Mouse (Mus musculus): ENCODE measurements at regions not wholly inside any gene's neighbourhood (a gene's known extent, or its start where the extent isn't known, plus 50 kb on each side); places are given as distances from the start of the nearest gene placed in this dataset.

DNA sequence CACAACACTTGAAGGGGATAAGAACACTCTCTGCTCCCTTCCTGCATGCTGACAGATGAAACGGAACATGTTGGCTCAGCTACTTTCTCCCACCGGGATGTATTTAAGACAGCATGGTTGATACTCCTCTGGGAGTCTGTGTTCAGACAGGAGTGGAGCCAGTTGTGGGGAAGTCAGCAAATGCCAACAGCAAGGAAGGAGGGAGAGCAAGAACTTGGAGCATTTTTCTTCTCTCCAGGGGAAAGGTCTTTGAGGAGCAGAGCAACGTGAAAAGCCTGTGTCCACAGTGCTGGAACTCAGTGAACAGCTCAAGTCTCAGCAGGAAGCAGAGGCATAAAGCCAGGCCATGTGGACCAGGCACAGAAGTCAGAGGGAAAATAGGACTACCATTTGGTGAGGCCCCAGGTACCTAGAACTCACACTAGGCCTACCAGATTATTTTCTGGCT lies 188.8 kb upstream of the Dmac1 start:
- DNase-seq (ENCODE audit: low read depth, low spot score): peak; percentile 47

DNA sequence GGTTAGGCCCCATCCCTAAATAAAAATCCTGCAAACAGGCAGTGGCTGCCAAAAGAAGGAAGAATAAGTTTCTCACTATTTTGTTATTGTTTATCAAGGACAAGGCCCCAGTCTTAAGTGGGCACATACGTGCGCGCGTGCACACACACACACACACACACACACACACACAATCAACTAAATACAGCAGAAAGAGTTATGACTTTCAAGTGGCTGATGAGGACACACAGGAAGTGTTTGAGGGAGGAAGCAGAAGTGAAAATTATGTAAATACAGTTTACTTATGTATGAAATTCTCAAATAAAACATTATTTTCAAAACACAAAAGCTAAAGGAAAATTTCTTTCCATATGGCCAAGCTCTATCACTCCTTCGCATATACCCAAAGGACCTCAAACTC lies 185.5 kb upstream of the Dmac1 start:
- no peak for DNase-seq (ENCODE audit: low read depth, low spot score)

DNA sequence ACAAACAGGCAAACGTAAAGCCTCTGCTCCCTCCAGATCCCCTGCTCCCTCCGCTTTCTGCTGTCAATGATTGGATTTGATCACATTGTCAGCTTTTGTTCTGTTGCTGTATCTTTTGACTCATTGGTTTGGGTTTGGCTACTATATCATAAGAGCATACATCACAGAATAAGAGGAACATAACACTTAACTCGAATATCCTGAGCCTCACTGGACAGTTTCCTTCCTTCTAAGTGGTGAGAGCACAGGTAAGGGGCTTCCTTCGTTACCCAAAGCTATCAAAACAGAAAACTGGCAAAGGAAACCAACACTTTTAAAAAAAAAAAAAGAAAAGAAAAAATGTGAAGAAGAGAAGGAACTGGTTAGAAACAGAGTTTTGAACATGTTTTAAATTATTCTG lies 171.4 kb upstream of the Dmac1 start:
- no peak for DNase-seq (ENCODE audit: low read depth, low spot score)

DNA sequence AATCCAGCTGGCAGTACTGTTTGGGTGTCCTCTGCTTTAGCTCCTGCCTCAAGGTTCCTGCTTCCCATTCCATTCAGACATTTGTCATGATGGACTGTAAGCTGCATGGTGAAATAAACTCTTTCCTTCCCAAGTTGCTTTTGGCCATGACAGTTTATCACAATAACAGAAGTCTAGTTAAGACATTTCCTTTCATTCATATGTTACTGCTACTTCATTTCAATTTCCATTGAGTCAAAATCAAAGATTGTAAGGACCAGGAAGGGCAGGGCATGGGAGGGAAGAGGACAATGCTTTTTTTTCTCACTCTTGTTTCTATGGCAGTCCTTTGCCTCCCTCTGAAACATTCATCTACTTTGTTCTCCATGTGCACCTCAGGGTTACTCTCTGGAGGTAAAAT lies 145.2 kb upstream of the Dmac1 start:
- no peak for DNase-seq (ENCODE audit: low read depth, low spot score)

DNA sequence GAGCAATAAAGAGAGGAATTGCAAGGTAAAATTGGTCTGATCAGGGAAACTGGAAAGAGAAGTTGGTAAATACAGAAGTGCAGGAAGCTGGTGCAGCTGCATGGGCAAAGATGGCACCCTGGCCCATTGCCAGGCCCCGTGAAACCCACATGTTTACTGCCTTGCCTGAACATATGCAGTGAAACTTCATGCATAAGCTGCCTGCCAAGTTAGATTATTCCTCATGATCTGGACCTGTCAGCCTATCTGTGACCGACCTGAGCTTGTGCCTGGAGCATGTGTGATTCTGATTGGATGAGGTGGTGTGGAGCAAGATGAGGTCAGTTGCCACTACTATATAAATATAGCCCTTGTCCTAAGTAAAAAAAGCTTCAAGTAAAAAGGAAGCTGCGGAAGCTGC lies 122.6 kb upstream of the Dmac1 start:
- DNase-seq (ENCODE audit: low read depth, low spot score): peak; percentile 4

DNA sequence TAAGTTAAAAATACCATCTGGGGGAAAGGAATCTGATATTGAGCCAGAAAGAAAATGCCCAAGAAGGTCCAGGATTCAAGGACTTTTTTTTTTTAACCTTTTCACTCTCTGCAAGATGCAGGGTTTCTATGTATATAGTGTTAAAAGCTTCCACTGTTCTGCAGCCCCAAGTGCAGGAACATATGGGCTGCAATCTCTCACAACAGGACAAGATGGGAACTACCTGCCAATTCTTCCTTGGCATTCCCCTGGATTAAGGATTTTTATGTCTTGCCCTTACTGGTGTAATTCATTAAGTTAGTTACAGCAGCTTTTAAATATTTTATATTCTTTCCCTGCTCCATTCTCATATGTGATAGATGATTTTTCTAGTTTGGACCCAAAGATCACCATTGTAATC lies 116.9 kb upstream of the Dmac1 start:
- DNase-seq (ENCODE audit: low read depth, low spot score): no peak

DNA sequence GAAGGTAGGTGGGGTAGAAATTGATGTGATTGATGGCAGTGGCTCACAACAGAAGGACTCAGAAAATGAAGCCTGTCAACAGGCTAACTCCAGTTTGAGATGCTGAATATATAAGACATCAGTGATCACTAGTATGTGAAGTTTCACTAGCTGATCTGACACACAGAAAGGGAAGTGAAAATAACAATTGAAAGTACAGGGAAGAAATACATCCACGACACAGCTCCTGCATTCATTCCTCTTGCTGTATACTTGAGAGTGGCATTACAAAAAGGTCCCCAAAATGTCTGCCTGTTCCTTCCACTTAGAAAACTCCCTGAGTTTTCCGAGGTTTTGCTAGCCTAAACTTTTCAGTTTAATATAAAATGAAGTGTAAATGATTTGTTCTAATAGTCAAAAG lies 116.2 kb upstream of the Dmac1 start:
- DNase-seq (ENCODE audit: low read depth, low spot score): no peak

DNA sequence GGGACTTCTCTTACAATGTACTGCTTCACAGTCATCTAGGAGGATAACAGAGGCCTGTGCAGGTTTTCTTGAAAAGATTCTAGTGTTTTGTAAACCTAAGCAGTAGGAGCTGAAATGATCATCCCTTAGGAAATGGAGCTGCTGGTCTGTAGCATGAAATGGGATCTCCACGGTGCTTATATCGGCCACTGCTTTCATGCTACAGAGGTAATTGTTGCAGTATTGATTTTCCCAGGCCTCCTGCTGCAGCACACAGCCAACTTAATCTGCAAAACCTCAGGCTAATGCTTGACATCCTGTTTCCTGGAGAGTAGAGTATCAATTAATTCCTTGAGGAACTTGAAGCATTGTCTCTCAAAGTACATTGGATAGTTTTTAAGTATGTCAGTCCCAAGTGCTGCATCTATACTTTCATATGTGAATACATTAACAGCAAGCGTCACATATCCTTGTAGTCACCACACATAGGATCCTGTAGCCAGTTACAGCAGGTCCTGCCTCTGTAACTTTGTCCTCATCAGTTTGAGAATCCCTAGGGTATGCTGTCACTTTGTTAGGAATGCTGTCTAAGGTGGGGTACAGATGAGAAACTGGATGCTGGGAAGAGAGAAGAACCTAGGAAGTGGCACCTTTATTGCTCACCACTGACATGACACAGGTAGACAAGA lies 108.3 kb upstream of the Dmac1 start:
- DNase-seq (ENCODE audit: low read depth, low spot score): no peak

DNA sequence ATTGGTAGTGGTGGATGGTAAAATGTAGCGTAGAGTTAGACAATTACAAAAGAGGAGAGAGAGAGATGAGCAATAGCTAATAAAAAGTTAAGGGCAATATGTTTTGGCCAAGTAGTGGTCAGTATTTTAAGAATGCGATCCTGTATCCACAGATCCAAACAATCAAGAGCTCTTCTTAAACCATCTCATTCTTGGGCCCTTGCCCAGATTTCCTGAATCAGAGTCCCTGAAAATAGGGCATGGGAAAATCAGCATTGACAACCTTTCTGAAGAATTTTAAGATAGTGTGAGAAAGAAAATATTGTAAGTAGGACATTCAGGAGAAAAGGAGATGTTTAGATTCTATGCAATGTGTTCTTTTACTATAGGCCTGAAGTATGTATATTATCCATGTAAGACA lies 81.4 kb upstream of the Dmac1 start:
- DNase-seq (ENCODE audit: low read depth, low spot score): no peak

DNA sequence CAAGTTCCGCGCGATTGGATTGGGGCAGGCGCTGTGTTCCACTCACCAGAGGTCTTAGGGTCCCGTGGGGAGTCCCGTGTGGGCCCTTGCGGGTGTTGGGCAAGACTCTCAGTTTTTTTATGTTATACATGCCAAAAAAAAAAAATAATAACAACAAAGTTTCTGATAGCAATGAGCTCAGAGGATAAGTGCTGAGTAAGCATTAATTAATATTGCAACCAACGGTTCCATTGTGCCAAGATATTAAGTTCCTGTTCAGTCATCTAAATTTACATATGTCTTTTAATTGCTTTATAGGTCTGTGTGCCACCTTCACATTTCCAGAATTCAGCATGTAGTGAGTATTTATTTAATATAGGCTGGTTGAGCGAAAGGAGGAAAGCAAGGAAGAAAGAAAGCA lies 77.5 kb upstream of the Dmac1 start:
- DNase-seq (ENCODE audit: low read depth, low spot score): no peak

DNA sequence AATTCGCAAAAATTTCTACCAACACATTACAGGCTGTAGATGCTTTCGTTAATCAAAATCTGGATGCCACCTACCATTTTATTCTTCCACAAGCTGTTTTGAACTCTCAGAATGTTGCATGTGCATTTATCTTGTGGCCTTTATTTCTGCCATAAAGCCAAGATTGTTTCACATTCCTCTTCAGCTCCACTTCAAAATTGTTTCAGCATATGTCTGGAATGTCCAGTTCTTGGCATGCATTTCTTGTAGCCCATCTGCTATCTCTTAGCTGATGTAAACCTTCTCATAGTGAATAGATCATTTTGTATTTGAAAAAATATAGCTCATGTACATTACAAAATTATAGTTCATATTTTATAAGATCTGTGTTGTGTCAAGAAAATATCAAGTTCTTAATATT lies 56.4 kb upstream of the Dmac1 start:
- DNase-seq (ENCODE audit: low read depth, low spot score): no peak

DNA sequence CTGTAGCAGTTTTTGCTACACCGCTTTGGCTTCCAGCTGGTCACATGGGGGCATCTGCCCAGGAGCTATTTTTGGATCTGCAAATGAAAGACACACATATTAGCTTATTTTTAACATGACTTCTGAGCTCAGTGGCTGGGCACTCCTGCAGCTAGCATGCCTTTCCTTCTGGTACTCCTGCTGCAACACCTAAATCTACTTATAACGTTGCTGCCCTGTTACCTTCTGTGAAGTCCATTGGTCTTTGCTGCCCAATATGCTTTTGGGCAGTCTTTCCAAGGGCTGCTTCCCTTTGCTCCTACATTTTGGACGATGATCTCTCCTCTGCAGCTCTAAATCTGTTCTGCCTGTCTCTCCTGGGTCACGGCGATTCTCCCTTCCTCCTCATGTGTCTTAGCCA lies 54.7 kb upstream of the Dmac1 start:
- DNase-seq (ENCODE audit: low read depth, low spot score): no peak

DNA sequence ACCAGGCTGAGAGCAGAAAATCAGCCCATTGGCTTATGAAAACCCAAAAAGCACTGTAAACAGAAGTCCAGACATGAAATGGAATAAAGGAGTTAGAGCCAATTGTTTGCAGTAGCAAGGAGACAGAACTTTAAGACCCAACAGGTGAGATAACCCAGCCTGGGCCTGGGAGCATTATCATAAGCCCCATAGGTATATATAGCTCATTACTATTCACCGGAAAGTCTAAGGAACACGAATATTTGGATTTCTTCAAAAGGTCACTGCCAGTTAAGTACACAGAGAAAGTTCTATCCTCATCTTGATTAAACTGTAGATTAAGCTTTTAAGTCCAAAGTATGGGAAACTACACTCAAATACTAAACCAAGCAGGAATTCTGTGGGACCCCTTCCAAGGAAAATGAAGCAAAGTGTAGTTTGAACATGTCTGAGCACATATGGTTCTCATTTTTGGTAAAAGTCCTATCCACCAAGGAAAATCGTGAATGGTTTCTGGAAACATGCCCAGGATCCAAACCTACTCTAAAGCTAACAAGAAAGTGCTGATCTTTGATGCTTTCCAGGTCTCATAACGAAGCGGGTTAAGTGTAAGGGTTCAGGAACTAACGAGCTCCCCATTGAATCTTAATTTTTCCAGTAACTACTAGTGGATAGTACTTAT lies 51.5 kb upstream of the Dmac1 start:
- DNase-seq (ENCODE audit: low read depth, low spot score): peak; percentile 19
